Mouse (Mus musculus) heart, postnatal 14 days (tissue): ENCODE data around the gene Olfr1016. TPM values are rescaled to one million over a fixed set of nuclear protein-coding genes. Genes with fewer than 3 reads are reported as not detected.

Experiments used
- DNase-seq, 2 experiments: peaks; one replicate each; pipeline ENCODE4 v3.0.0; 2021 to 2022
- intact Hi-C: fragments of 180-260 bp; cut with DNase I; formaldehyde crosslinking; loops from one replicate; pipeline ENCODE4 v1.15.1; 2025
- long read RNA-seq, 2 experiments: library from polyadenylated mRNA; stranded (forward); transcript quantifications; one replicate each; pipeline ENCODE4 v2.0.0; 2021
- total RNA-seq, 2 experiments: library from RNA; stranded (reverse); gene quantifications; 2 replicates each; pipeline ENCODE4 v1.2.3; 2021

Olfr1016 gene
- not detected for total RNA-seq
- long read RNA-seq, experiment 1: 0 reads
- long read RNA-seq, experiment 2: 0 reads

GRCm38 (mm10) chr2:85802444-85802843, at the start of gene Olfr1016:
TSS of gene Olfr1016 (minus strand) at chr2:85802544.
- DNase-seq: no peak
- intact Hi-C loops: no loop called here

- DNase-seq: no peak
- intact Hi-C loops: no loop called here
Measured at GRCm38 (mm10) chr2:85846730-85847129, 44.4 kb upstream of the Olfr1016 start, which contains the start of gene Olfr1020. TSS of gene Olfr1020 (plus strand) at chr2:85847030.

- DNase-seq: no peak
- intact Hi-C loops: no loop called here
Measured at GRCm38 (mm10) chr2:85845383-85845782, 43.0 kb upstream of the Olfr1016 start, which contains the start of gene Olfr1019. TSS of gene Olfr1019 (minus strand) at chr2:85845483.

- intact Hi-C loops: no loop called here
- no peak for DNase-seq
Measured at GRCm38 (mm10) chr2:85818179-85818578, 15.8 kb upstream of the Olfr1016 start, which contains the start of gene Olfr1018. TSS of gene Olfr1018 (plus strand) at chr2:85818479.

- intact Hi-C loops: no loop called here
- no peak for DNase-seq
Measured at GRCm38 (mm10) chr2:85804501-85804900, 2.2 kb upstream of the Olfr1016 start.

- no peak for DNase-seq
- intact Hi-C loops: no loop called here
Measured at GRCm38 (mm10) chr2:85792331-85792730, 10.0 kb downstream of the Olfr1016 start.

- DNase-seq: no peak
- intact Hi-C loops: no loop called here
Measured at GRCm38 (mm10) chr2:85781717-85782116, 20.6 kb downstream of the Olfr1016 start, which contains the start of gene Olfr1015. TSS of gene Olfr1015 (plus strand) at chr2:85782017.

- intact Hi-C loops: no loop called here
- no peak for DNase-seq
Measured at GRCm38 (mm10) chr2:85772413-85772812, 29.9 kb downstream of the Olfr1016 start, which contains the start of gene Olfr1014. TSS of gene Olfr1014 (plus strand) at chr2:85772713.

GRCm38 (mm10) chr2:85766798-85767197, 35.5 kb downstream of the Olfr1016 start, which contains the start of gene Olfr1013:
TSS of gene Olfr1013 (plus strand) at chr2:85767098.
- no peak for DNase-seq
- intact Hi-C loops: no loop called here

- intact Hi-C loops: no loop called here
- no peak for DNase-seq
Measured at GRCm38 (mm10) chr2:85762666-85763065, 39.7 kb downstream of the Olfr1016 start, which contains the start of gene Olfr1012. TSS of gene Olfr1012 (minus strand) at chr2:85762766.

GRCm38 (mm10) chr2:85753822-85754221, 48.5 kb downstream of the Olfr1016 start:
- DNase-seq: no peak
- intact Hi-C loops: no loop called here

Other genes starting within 250 kb of the Olfr1016 start
- gene Olfr996, start 223.3 kb downstream of the Olfr1016 start, total RNA-seq: not detected
- gene Olfr998, start 213.6 kb downstream of the Olfr1016 start, total RNA-seq: not detected
- gene Olfr1000, start 190.6 kb downstream of the Olfr1016 start, total RNA-seq: not detected
- not detected for gene Olfr1002, start 151.8 kb downstream of the Olfr1016 start, total RNA-seq
- not detected for gene Olfr154, start 138.1 kb downstream of the Olfr1016 start, total RNA-seq
- not detected for gene Olfr1006, start 123.8 kb downstream of the Olfr1016 start, total RNA-seq
- not detected for gene Olfr1008, start 113.1 kb downstream of the Olfr1016 start, total RNA-seq
- gene Olfr1009, start 87.1 kb downstream of the Olfr1016 start, total RNA-seq: not detected
- gene Olfr1012, start 39.8 kb downstream of the Olfr1016 start, total RNA-seq: not detected
- not detected for gene Olfr1013, start 35.4 kb downstream of the Olfr1016 start, total RNA-seq
- gene Olfr1014, start 29.8 kb downstream of the Olfr1016 start, total RNA-seq: not detected
- gene Olfr1015, start 20.5 kb downstream of the Olfr1016 start, total RNA-seq: not detected
- gene Olfr1018, start 15.9 kb upstream of the Olfr1016 start, total RNA-seq: not detected
- not detected for gene Olfr1019, start 42.9 kb upstream of the Olfr1016 start, total RNA-seq
- gene Olfr1020, start 44.5 kb upstream of the Olfr1016 start, total RNA-seq: not detected
- not detected for gene Olfr1022, start 66.0 kb upstream of the Olfr1016 start, total RNA-seq
- gene Olfr1023, start 83.1 kb upstream of the Olfr1016 start, total RNA-seq: not detected
- not detected for gene Olfr1024, start 102.5 kb upstream of the Olfr1016 start, total RNA-seq
- gene Olfr1025-ps1, start 112.6 kb upstream of the Olfr1016 start, total RNA-seq: not detected
- gene Olfr1026, start 119.0 kb upstream of the Olfr1016 start, total RNA-seq: not detected
- gene Olfr1028, start 147.9 kb upstream of the Olfr1016 start, total RNA-seq: not detected
- gene Olfr1029, start 171.4 kb upstream of the Olfr1016 start, total RNA-seq: not detected
- gene Olfr1030, start 176.7 kb upstream of the Olfr1016 start, total RNA-seq: not detected
- not detected for gene Olfr1031, start 187.8 kb upstream of the Olfr1016 start, total RNA-seq
- not detected for gene Olfr1032, start 203.0 kb upstream of the Olfr1016 start, total RNA-seq
- gene Olfr1033, start 218.1 kb upstream of the Olfr1016 start, total RNA-seq: 1 to 10 TPM; 3.4 to 7.1 TPM
- under 1 TPM; 0.10 to 0.29 TPM for gene Olfr1034, start 243.3 kb upstream of the Olfr1016 start, total RNA-seq